Mouse (Mus musculus): ENCODE measurements at regions not wholly inside any gene's neighbourhood (a gene's known extent, or its start where the extent isn't known, plus 50 kb on each side); places are given as distances from the start of the nearest gene placed in this dataset.
"Not testable (repeated sequence)": the region's sequence is repeated elsewhere in the genome, so short reads cannot be mapped to it uniquely, and the experiment has no call there.

GRCm38 (mm10) chr15:38409168-38409567 is 983.8 kb downstream of the 4930447A16Rik start:
- DNase-seq (ENCODE audit: low read depth, low spot score), result no peak

- DNase-seq (ENCODE audit: low read depth, low spot score), result no peak
Observed at GRCm38 (mm10) chr15:38410462-38410861, 985.1 kb downstream of the 4930447A16Rik start.

GRCm38 (mm10) chr15:38412481-38412880 is 987.1 kb downstream of the 4930447A16Rik start:
- DNase-seq (ENCODE audit: low read depth, low spot score), result no peak

- no peak for DNase-seq (ENCODE audit: low read depth, low spot score)
Observed at GRCm38 (mm10) chr15:38413329-38413728, 988.0 kb downstream of the 4930447A16Rik start.

- no peak for DNase-seq (ENCODE audit: low read depth, low spot score)
Observed at GRCm38 (mm10) chr15:38414318-38415090, 989.1 kb downstream of the 4930447A16Rik start.

GRCm38 (mm10) chr15:38415091-38415486 is 989.7 kb downstream of the 4930447A16Rik start:
- no peak for DNase-seq (ENCODE audit: low read depth, low spot score)

GRCm38 (mm10) chr15:38419621-38420020 is 994.3 kb downstream of the 4930447A16Rik start:
- DNase-seq (ENCODE audit: low read depth, low spot score), result no peak

- DNase-seq (ENCODE audit: low read depth, low spot score), result peak; percentile 28
Observed at GRCm38 (mm10) chr15:38420784-38421183, 995.4 kb downstream of the 4930447A16Rik start.

- no peak for DNase-seq (ENCODE audit: low read depth, low spot score)
Observed at GRCm38 (mm10) chr15:38422741-38423140, 997.4 kb downstream of the 4930447A16Rik start.

GRCm38 (mm10) chr15:38425506-38425905 is 1000.2 kb downstream of the 4930447A16Rik start:
- DNase-seq (ENCODE audit: low read depth, low spot score), result no peak

GRCm38 (mm10) chr15:38427966-38428365 is 1002.6 kb downstream of the 4930447A16Rik start:
- DNase-seq (ENCODE audit: low read depth, low spot score), result no peak

- DNase-seq (ENCODE audit: low read depth, low spot score), result no peak
Observed at GRCm38 (mm10) chr15:38431668-38432067, 1006.3 kb downstream of the 4930447A16Rik start.

- DNase-seq (ENCODE audit: low read depth, low spot score), result no peak
Observed at GRCm38 (mm10) chr15:38433386-38433785, 1008.0 kb downstream of the 4930447A16Rik start.

GRCm38 (mm10) chr15:38434239-38434638 is 1008.9 kb downstream of the 4930447A16Rik start:
- not testable (repeated sequence) for DNase-seq (ENCODE audit: low read depth, low spot score)

Measured in forelimb bud, embryonic 11.5 days (tissue).